Mouse (Mus musculus): ENCODE data around the gene Sumo2. TPM values are rescaled to one million over a fixed set of nuclear protein-coding genes. Genes with fewer than 3 reads are reported as not detected.

The Sumo2 gene
- polyA plus RNA-seq (2015; fragmentation: Nextera tagmentation; extraction: Ambion mirVana) = 838 and 874 TPM in 2 replicates

- peak within 1 kb of the TSS; percentile 100 for H3K27ac ChIP-seq
- no peaks in the 10 kb centered on the region for H3K27me3 ChIP-seq (replicated peaks)
- peak within 1 kb of the TSS; percentile 93 for H3K4me3 ChIP-seq (replicated peaks)
- peak; percentile 89 for ATAC-seq (ENCODE audit: insufficient read depth, low FRiP score, low read depth)
- H3K36me3 ChIP-seq = peaks cover 13% of the 10 kb centered on the region; the same call in 1 of the 2 replicates
- peak within 1 kb of the TSS; percentile 60 for H3K4me2 ChIP-seq
- H3K9me3 ChIP-seq = no peaks in the 10 kb centered on the region
- under 1% methylated on average over 53 of the region's 70 CpGs for WGBS
- H3K9ac ChIP-seq = peak within 1 kb of the TSS; percentile 99
- H3K4me1 ChIP-seq = peaks cover 7% of the 10 kb centered on the region; the same call in 1 of the 2 replicates
Measured at GRCm38 (mm10) chr11:115536038-115536681, at the start of gene Sumo2. TSS of gene Sumo2 (minus strand) at chr11:115536276.

GRCm38 (mm10) chr11:115585573-115586100 is 49.6 kb upstream of the Sumo2 start:
- ATAC-seq (ENCODE audit: insufficient read depth, low FRiP score, low read depth) = no peak
- no peak overlapping the region for H3K9ac ChIP-seq
- no peaks in the 10 kb centered on the region for H3K27me3 ChIP-seq (replicated peaks)
- no peak overlapping the region for H3K4me3 ChIP-seq (replicated peaks)
- peaks cover 88% of the 10 kb centered on the region for H3K36me3 ChIP-seq
- no peak overlapping the region for H3K4me2 ChIP-seq
- 87% methylated on average over 7 of the region's 7 CpGs for WGBS
- H3K4me1 ChIP-seq = no peaks in the 10 kb centered on the region
- no peaks in the 10 kb centered on the region for H3K9me3 ChIP-seq
- no peak overlapping the region for H3K27ac ChIP-seq

- no peak for ATAC-seq (ENCODE audit: insufficient read depth, low FRiP score, low read depth)
- Histone ChIP-seq H3K27me3 (replicated peaks) (no peaks in the 10 kb centered on the region), H3K4me2 (no peak overlapping the region), H3K36me3 (peaks cover 82% of the 10 kb centered on the region), H3K4me3 (replicated peaks) (no peak overlapping the region), H3K9me3 (no peaks in the 10 kb centered on the region), H3K27ac (no peak overlapping the region), H3K9ac (no peak overlapping the region), H3K4me1 (no peaks in the 10 kb centered on the region)
- 79% methylated on average over 10 of the region's 10 CpGs for WGBS
Measured at GRCm38 (mm10) chr11:115584376-115585073, 48.4 kb upstream of the Sumo2 start.

- Histone ChIP-seq H3K9me3 (no peaks in the 10 kb centered on the region), H3K4me1 (no peaks in the 10 kb centered on the region), H3K9ac (no peak overlapping the region), H3K27ac (no peak overlapping the region; the same call in 1 of the 2 replicates), H3K27me3 (replicated peaks) (no peaks in the 10 kb centered on the region), H3K4me2 (no peak overlapping the region), H3K4me3 (replicated peaks) (no peak overlapping the region), H3K36me3 (peaks cover 85% of the 10 kb centered on the region)
- WGBS = 77% methylated on average over 10 of the region's 10 CpGs
- ATAC-seq (ENCODE audit: insufficient read depth, low FRiP score, low read depth) = peak; percentile 18; the same call in 1 of the 2 replicates
Measured at GRCm38 (mm10) chr11:115582913-115583606, 47.0 kb upstream of the Sumo2 start.

- Histone ChIP-seq H3K9ac (no peak overlapping the region), H3K27ac (no peak overlapping the region), H3K4me1 (no peaks in the 10 kb centered on the region), H3K27me3 (replicated peaks) (no peaks in the 10 kb centered on the region), H3K4me2 (no peak overlapping the region), H3K9me3 (no peaks in the 10 kb centered on the region), H3K4me3 (replicated peaks) (no peak overlapping the region), H3K36me3 (peaks cover 58% of the 10 kb centered on the region)
- ATAC-seq (ENCODE audit: insufficient read depth, low FRiP score, low read depth) = no peak
Measured at GRCm38 (mm10) chr11:115579080-115579479, 43.0 kb upstream of the Sumo2 start.

GRCm38 (mm10) chr11:115564961-115565360 is 28.9 kb upstream of the Sumo2 start:
- Histone ChIP-seq H3K27ac (no peak overlapping the region), H3K4me3 (replicated peaks) (peak overlapping the region; percentile 86), H3K9me3 (no peaks in the 10 kb centered on the region), H3K36me3 (peaks cover 42% of the 10 kb centered on the region), H3K4me1 (peaks cover 10% of the 10 kb centered on the region; the same call in 1 of the 2 replicates), H3K9ac (peak overlapping the region; percentile 56), H3K4me2 (peak overlapping the region; percentile 70), H3K27me3 (replicated peaks) (no peaks in the 10 kb centered on the region)
- WGBS = 12% methylated on average over 7 of the region's 7 CpGs
- ATAC-seq (ENCODE audit: insufficient read depth, low FRiP score, low read depth) = no peak

GRCm38 (mm10) chr11:115564064-115564809 is 28.2 kb upstream of the Sumo2 start, which contains the start of gene Nup85:
TSS of gene Nup85 (plus strand) at chr11:115564434.
- H3K9me3 ChIP-seq = no peaks in the 10 kb centered on the region
- peak within 1 kb of the TSS; percentile 86 for H3K4me3 ChIP-seq (replicated peaks)
- ATAC-seq (ENCODE audit: insufficient read depth, low FRiP score, low read depth) = peak; percentile 86
- WGBS = under 1% methylated on average over 42 of the region's 42 CpGs
- H3K4me1 ChIP-seq = peaks cover 10% of the 10 kb centered on the region; the same call in 1 of the 2 replicates
- H3K4me2 ChIP-seq = peak within 1 kb of the TSS; percentile 70
- H3K27me3 ChIP-seq (replicated peaks) = no peaks in the 10 kb centered on the region
- H3K36me3 ChIP-seq = peaks cover 35% of the 10 kb centered on the region
- H3K27ac ChIP-seq = peak within 1 kb of the TSS; percentile 74
- peak within 1 kb of the TSS; percentile 56 for H3K9ac ChIP-seq

GRCm38 (mm10) chr11:115563406-115563805 is 27.3 kb upstream of the Sumo2 start:
- peaks cover 26% of the 10 kb centered on the region for H3K36me3 ChIP-seq
- peak overlapping the region; percentile 86 for H3K4me3 ChIP-seq (replicated peaks)
- no peaks in the 10 kb centered on the region for H3K9me3 ChIP-seq
- no peak overlapping the region for H3K9ac ChIP-seq
- peak; percentile 52; the same call in 1 of the 2 replicates for ATAC-seq (ENCODE audit: insufficient read depth, low FRiP score, low read depth)
- H3K27me3 ChIP-seq (replicated peaks) = no peaks in the 10 kb centered on the region
- WGBS = 50% methylated on average over 4 of the region's 4 CpGs
- H3K4me1 ChIP-seq = peaks cover 10% of the 10 kb centered on the region; the same call in 1 of the 2 replicates
- peak overlapping the region; percentile 74 for H3K27ac ChIP-seq
- peak overlapping the region; percentile 70 for H3K4me2 ChIP-seq

GRCm38 (mm10) chr11:115555717-115556116 is 19.6 kb upstream of the Sumo2 start:
- Histone ChIP-seq H3K9me3 (no peaks in the 10 kb centered on the region), H3K4me1 (no peaks in the 10 kb centered on the region), H3K27me3 (replicated peaks) (no peaks in the 10 kb centered on the region), H3K9ac (no peak overlapping the region), H3K4me3 (replicated peaks) (no peak overlapping the region), H3K4me2 (no peak overlapping the region), H3K36me3 (no peaks in the 10 kb centered on the region), H3K27ac (no peak overlapping the region)
- ATAC-seq (ENCODE audit: insufficient read depth, low FRiP score, low read depth) = no peak
- 77% methylated on average over 17 of the region's 17 CpGs for WGBS

- Histone ChIP-seq H3K27me3 (replicated peaks) (no peaks in the 10 kb centered on the region), H3K4me2 (no peak overlapping the region), H3K9ac (no peak overlapping the region), H3K4me1 (no peaks in the 10 kb centered on the region), H3K9me3 (no peaks in the 10 kb centered on the region), H3K4me3 (replicated peaks) (no peak overlapping the region), H3K36me3 (no peaks in the 10 kb centered on the region), H3K27ac (no peak overlapping the region)
- 59% methylated on average over 4 of the region's 4 CpGs for WGBS
- no peak for ATAC-seq (ENCODE audit: insufficient read depth, low FRiP score, low read depth)
Measured at GRCm38 (mm10) chr11:115552783-115553182, 16.7 kb upstream of the Sumo2 start.

- no peaks in the 10 kb centered on the region for H3K27me3 ChIP-seq (replicated peaks)
- H3K27ac ChIP-seq = no peak overlapping the region
- H3K4me1 ChIP-seq = no peaks in the 10 kb centered on the region
- no peaks in the 10 kb centered on the region for H3K36me3 ChIP-seq
- no peak overlapping the region for H3K4me2 ChIP-seq
- no peak overlapping the region for H3K4me3 ChIP-seq (replicated peaks)
- no peak overlapping the region for H3K9ac ChIP-seq
- H3K9me3 ChIP-seq = no peaks in the 10 kb centered on the region
- no peak for ATAC-seq (ENCODE audit: insufficient read depth, low FRiP score, low read depth)
- WGBS = 61% methylated on average over 4 of the region's 4 CpGs
Measured at GRCm38 (mm10) chr11:115543571-115543970, 7.5 kb upstream of the Sumo2 start.

Measured in stomach, embryonic 15.5 days (tissue).